Comparison of ENCODE assay signal across 13 mouse cellular contexts in genomic region chr2:163364785-163365541, GRCm38 (mm10). TPM values are rescaled to one million over a fixed set of nuclear protein-coding genes. Genes with fewer than 3 reads are reported as not detected.
DNase-seq lines count a peak whose midpoint lies in the region; ATAC-seq and TF ChIP-seq lines count a peak whose summit lies in the region.
"Had no signal": no experiment of that assay in that cellular context is flagged by ENCODE, and none has a peak within 500 bp of the region (broad histone marks: within the 10 kb centered on the region; RNA-seq: fewer than 3 reads in every experiment).

No protein-coding gene starts in this region.

- peak overlapping the region; percentile 91 for H3K27ac ChIP-seq in heart, embryonic 10.5 days
- peak overlapping the region; percentile 82 for H3K27ac ChIP-seq in kidney, embryonic 16.5 days (ENCODE audit: low read length)
- H3K27ac ChIP-seq: limb, embryonic 10.5 days; liver, embryonic 14.5 days had no signal

- no peaks in the 10 kb centered on the region for H3K9me3 ChIP-seq in heart, embryonic 10.5 days
- no peaks in the 10 kb centered on the region for H3K9me3 ChIP-seq in kidney, embryonic 16.5 days (ENCODE audit: low read length)
- H3K9me3 ChIP-seq: limb, embryonic 10.5 days had no signal

- H3K4me2 ChIP-seq in kidney, embryonic 16.5 days (replicated peaks; ENCODE audit: low read depth, low read length): no peak overlapping the region
- peak overlapping the region; percentile 52 for H3K4me2 ChIP-seq in myocyte (ENCODE audit: low read depth)

- H3ac ChIP-seq in myocyte (ENCODE audit: control insufficient read depth, insufficient read length): no peak overlapping the region

- H3K36me3 ChIP-seq in heart, embryonic 10.5 days: peaks cover 28% of the 10 kb centered on the region
- H3K36me3 ChIP-seq in kidney, embryonic 16.5 days (ENCODE audit: insufficient read depth, low read length): no peaks in the 10 kb centered on the region
- peaks cover 19% of the 10 kb centered on the region for H3K36me3 ChIP-seq in myocyte (ENCODE audit: control insufficient read depth, insufficient read depth)
- H3K36me3 ChIP-seq: limb, embryonic 10.5 days had no signal

- H3K79me2 ChIP-seq in myocyte (ENCODE audit: control insufficient read depth, insufficient read depth): peaks cover 45% of the 10 kb centered on the region

- intact Hi-C loops in heart, postnatal 36 days (cut with DNase I): loop anchor here (5.0 kb wide), 1 partner anchor 32 kb away; the partner anchor contains the start of gene Jph2

- DNase-seq in heart, embryonic 10.5 days (ENCODE audit: low spot score): no peak
- no peak for DNase-seq in heart, postnatal 36 days
- no peak for DNase-seq in kidney, adult 8-10 months
- peak; percentile 45 for DNase-seq in fibroblast of lung, adult 2 months (ENCODE audit: low read depth)
- DNase-seq in spleen, postnatal 36 days (ENCODE audit: low spot score in 2 of 2): no peak
- no peak for DNase-seq in frontal cortex, postnatal 10 days (ENCODE audit: low spot score in 2 of 2)
- DNase-seq: B cell, adult 2 months; cerebellum, adult 11 months had no signal

- no peaks in the 10 kb centered on the region for H3K27me3 ChIP-seq in heart, embryonic 10.5 days (ENCODE audit: insufficient read depth, poor library complexity, severe bottlenecking)
- H3K27me3 ChIP-seq in kidney, embryonic 16.5 days (ENCODE audit: insufficient read depth, low read length): no peaks in the 10 kb centered on the region
- no peaks in the 10 kb centered on the region for H3K27me3 ChIP-seq in myocyte (ENCODE audit: control insufficient read depth, insufficient read depth, insufficient read length)

- peak; percentile 49; the same call in 1 of the 2 replicates for ATAC-seq in kidney, embryonic 16.5 days (ENCODE audit: low FRiP score, low TSS enrichment)
- ATAC-seq: activated CD4-positive, CD25-positive, alpha-beta regulatory T cell, adult 4 months had no signal

- no peak overlapping the region for H3K9ac ChIP-seq in kidney, embryonic 16.5 days (replicated peaks; ENCODE audit: low read length)
- H3K9ac ChIP-seq: liver, embryonic 14.5 days had no signal

- WGBS in heart, embryonic 10.5 days: 50% methylated on average over 18 of the region's 18 CpGs
- 58% methylated on average over 18 of the region's 18 CpGs for WGBS in kidney, embryonic 16.5 days

- no peak for TF ChIP-seq POLR2A in myocyte (IDR thresholded peaks at IDR 0.05; ENCODE audit: insufficient read length, low read depth)

- peak overlapping the region; percentile 31; the same call in 1 of the 2 replicates for H3K4me3 ChIP-seq in heart, embryonic 10.5 days
- no peak overlapping the region for H3K4me3 ChIP-seq in kidney, embryonic 16.5 days (ENCODE audit: low read length)
- no peak overlapping the region for H3K4me3 ChIP-seq in myocyte
- H3K4me3 ChIP-seq: limb, embryonic 10.5 days had no signal

- H3K4me1 ChIP-seq in heart, embryonic 10.5 days: peaks cover 75% of the 10 kb centered on the region
- peaks cover 9% of the 10 kb centered on the region; the same call in 1 of the 2 replicates for H3K4me1 ChIP-seq in kidney, embryonic 16.5 days (ENCODE audit: insufficient read depth, low read length)

TF ChIP-seq in myocyte, 11 proteins besides CTCF, POLR2A, EP300 and RAD21:
- TF ChIP-seq USF1 (IDR thresholded peaks at IDR 0.05; ENCODE audit: low read depth) (no peak), MAX (IDR thresholded peaks at IDR 0.05; ENCODE audit: low read depth) (no peak), E2F4 (IDR thresholded peaks at IDR 0.05; ENCODE audit: insufficient read depth) (no peak), MYOG (IDR thresholded peaks at IDR 0.05; ENCODE audit: control insufficient read depth in 1 of 3, insufficient read depth in 1 of 3, insufficient read length in 2 of 3, low read depth in 2 of 3) (peak in 2 of 3 experiments; percentile 14 to 75), REST (IDR thresholded peaks at IDR 0.05; ENCODE audit: insufficient read depth, insufficient read length) (no peak), SRF (IDR thresholded peaks at IDR 0.05; ENCODE audit: control insufficient read depth, insufficient read length, low read depth) (no peak), MYOD1 (IDR thresholded peaks at IDR 0.05; ENCODE audit: control insufficient read depth in 1 of 3, insufficient read length in 2 of 3, low read depth in 2 of 3) (peak in 2 of 3 experiments; percentile 7 to 55), CEBPB (IDR thresholded peaks at IDR 0.05; ENCODE audit: insufficient read depth, poor library complexity, severe bottlenecking) (no peak), TCF12 (IDR thresholded peaks at IDR 0.05; ENCODE audit: insufficient read depth, poor library complexity, severe bottlenecking) (no peak), TCF3 (IDR thresholded peaks at IDR 0.05; ENCODE audit: insufficient read length, low read depth) (peak; percentile 28), POLR2AphosphoS2 (IDR thresholded peaks at IDR 0.05; ENCODE audit: insufficient read length, low read depth) (peak; percentile 41)

RNA-seq across cellular contexts. Expression of gene Jph2, which starts 32.8 kb away (rescaled TPM):
- 32.5 and 43.7 TPM in 2 replicates for polyA plus RNA-seq in heart, embryonic 10.5 days (2016; fragmentation: Nextera tagmentation; extraction: Ambion mirVana)
- total RNA-seq in heart, postnatal 36 days (2021): 100 to 1,000 TPM; 323 to 334 TPM
- polyA plus RNA-seq in kidney, embryonic 16.5 days (2015; fragmentation: Nextera tagmentation; extraction: Ambion mirVana): 2.8 and 3.3 TPM in 2 replicates
- polyA plus RNA-seq in myocyte (2012; fragmentation: generic; extraction: Trizol): 217 TPM
- polyA plus RNA-seq: activated CD4-positive, CD25-positive, alpha-beta regulatory T cell, adult 4 months had no signal

RNA-seq across cellular contexts. Expression of gene Oser1, which starts 59.5 kb away (rescaled TPM):
- 65.0 and 74.3 TPM in 2 replicates for polyA plus RNA-seq in heart, embryonic 10.5 days (2016; fragmentation: Nextera tagmentation; extraction: Ambion mirVana)
- 10 to 100 TPM; 21.9 TPM for total RNA-seq in heart, postnatal 36 days (2021)
- 95.6 and 99.2 TPM in 2 replicates for polyA plus RNA-seq in kidney, embryonic 16.5 days (2015; fragmentation: Nextera tagmentation; extraction: Ambion mirVana)
- polyA plus RNA-seq in myocyte (2012; fragmentation: generic; extraction: Trizol): 30.3 TPM
